Mouse (Mus musculus) C2C12 (cell line): Measurements from ENCODE around the gene Prss33.

Source experiments
- CEBPB ChIP-seq: IDR thresholded peaks from one replicate; pipeline ENCODE4 v1.6.1; 2011; ENCODE audit warnings: low read depth, mild to moderate bottlenecking, control low read depth, moderate library complexity
- CTCF ChIP-seq: IDR thresholded peaks from one replicate; pipeline ENCODE4 v1.5.1; 2011; ENCODE audit not compliant: control insufficient read depth, insufficient read depth, insufficient read length
- MYOG ChIP-seq: IDR thresholded peaks from one replicate; pipeline ENCODE4 v1.6.1; 2011; ENCODE audit not compliant: control insufficient read depth, insufficient read length; ENCODE audit errors: extremely low read depth

DNA sequence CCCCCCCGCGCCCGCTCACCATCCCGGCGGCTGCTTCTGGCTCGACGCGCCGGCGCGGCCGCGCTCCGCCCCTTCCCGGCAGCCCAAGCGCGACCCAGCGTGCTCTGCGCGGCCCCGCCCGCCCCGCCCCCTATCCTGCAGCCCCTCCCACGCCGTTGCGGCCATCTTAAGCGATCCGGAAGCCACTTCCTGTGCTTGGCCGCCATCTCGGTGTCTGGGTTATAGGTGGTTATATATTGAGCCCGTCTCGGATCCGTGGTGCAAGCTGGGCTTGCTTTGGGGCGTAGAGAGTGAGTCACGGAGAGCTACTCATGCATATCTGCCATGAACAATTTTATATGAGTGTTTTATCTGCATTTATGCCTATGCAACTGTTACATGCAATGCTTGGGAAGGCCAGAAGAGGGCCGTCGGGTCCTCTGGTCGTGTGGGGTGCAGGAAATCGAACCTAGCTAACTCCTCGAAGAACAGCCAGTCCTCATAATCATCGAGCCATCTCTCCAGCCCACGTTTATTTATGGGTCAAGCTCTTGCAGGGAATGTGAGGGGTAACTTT is 6.7 kb downstream of the Prss33 start, which contains the start of gene Elob:
- TF ChIP-seq CTCF (no peak), CEBPB (no peak), MYOG (no peak)
